Mouse (Mus musculus) olfactory bulb, adult 2 months (tissue): ENCODE data around the gene Tcf19.

Experiments
- CTCF ChIP-seq: fragments of 200-500 bp; IDR thresholded peaks from 2 replicates; pipeline ENCODE4 v1.5.1; 2012; ENCODE audit warnings: low read depth, mild to moderate bottlenecking, low read length, moderate library complexity; ENCODE audit not compliant: insufficient read depth
- POLR2A ChIP-seq: fragments of 200-500 bp; IDR thresholded peaks from 2 replicates; pipeline ENCODE4 v1.6.1; 2012; ENCODE audit warnings: mild to moderate bottlenecking, low read depth, low read length, moderate library complexity; ENCODE audit not compliant: insufficient read depth

DNA sequence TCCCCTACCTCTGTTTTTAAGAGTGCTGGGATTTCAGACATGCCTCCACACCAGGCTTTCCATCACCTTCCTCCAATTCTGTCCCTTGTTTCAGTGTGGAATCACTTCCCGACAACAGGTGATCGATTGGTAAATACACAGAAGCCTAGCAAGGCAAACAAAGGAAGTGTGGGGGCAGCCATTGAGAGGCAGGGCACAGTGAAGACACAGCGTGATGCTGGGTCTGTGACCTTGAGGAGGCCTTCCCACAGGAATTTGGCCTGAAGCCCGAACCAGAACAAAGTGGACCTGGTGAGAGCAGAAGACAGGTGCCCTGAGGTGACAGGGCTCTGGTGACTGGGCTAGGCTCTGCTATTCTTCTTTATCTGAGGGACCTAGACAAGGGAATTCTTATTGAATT, 30.9 kb downstream of the Tcf19 start:
- no peak for TF ChIP-seq POLR2A
- no peak for TF ChIP-seq CTCF
